Mouse (Mus musculus) myocyte (in vitro differentiated cells): ENCODE measurements around the gene Triobp.

Experiments used
- CEBPB ChIP-seq: IDR thresholded peaks from 2 replicates; pipeline ENCODE4 v1.6.1; 2011; ENCODE audit warnings: mild to moderate bottlenecking, moderate library complexity; ENCODE audit not compliant: poor library complexity, insufficient read depth, severe bottlenecking
- E2F4 ChIP-seq: IDR thresholded peaks from one replicate; pipeline ENCODE4 v1.6.1; 2011; ENCODE audit warnings: mild to moderate bottlenecking, control low read depth, moderate library complexity; ENCODE audit not compliant: insufficient read depth
- MAX ChIP-seq: IDR thresholded peaks from one replicate; pipeline ENCODE4 v1.6.1; 2011; ENCODE audit warnings: low read depth, mild to moderate bottlenecking, control low read depth
- MYOD1 ChIP-seq, 3 experiments: IDR thresholded peaks; one replicate each; pipeline ENCODE4 v1.6.1; 2011; ENCODE audit warnings: control low read depth in 2 of 3, low read depth in 2 of 3, mild to moderate bottlenecking in 2 of 3, moderate library complexity in 1 of 3; ENCODE audit not compliant: insufficient read length in 2 of 3, control insufficient read depth in 1 of 3
- MYOG ChIP-seq, 3 experiments: IDR thresholded peaks; one replicate each; pipeline ENCODE4 v1.6.1; 2011; ENCODE audit warnings: control low read depth in 2 of 3, low read depth in 2 of 3, mild to moderate bottlenecking in 2 of 3; ENCODE audit not compliant: insufficient read length in 2 of 3, control insufficient read depth in 1 of 3, insufficient read depth in 1 of 3
- POLR2A ChIP-seq: IDR thresholded peaks from one replicate; pipeline ENCODE4 v1.6.1; 2011; ENCODE audit warnings: low read depth, mild to moderate bottlenecking, control low read depth, moderate library complexity; ENCODE audit not compliant: insufficient read length
- POLR2AphosphoS2 ChIP-seq: IDR thresholded peaks from one replicate; pipeline ENCODE4 v1.6.1; 2011; ENCODE audit warnings: low read depth, control low read depth; ENCODE audit not compliant: insufficient read length
- TCF12 ChIP-seq: IDR thresholded peaks from one replicate; pipeline ENCODE4 v1.6.1; 2011; ENCODE audit warnings: mild to moderate bottlenecking, control low read depth; ENCODE audit not compliant: poor library complexity, insufficient read depth, severe bottlenecking
- TCF3 ChIP-seq: IDR thresholded peaks from one replicate; pipeline ENCODE4 v1.6.1; 2011; ENCODE audit warnings: low read depth, control low read depth; ENCODE audit not compliant: insufficient read length
- USF1 ChIP-seq: IDR thresholded peaks from one replicate; pipeline ENCODE4 v1.6.1; 2011; ENCODE audit warnings: low read depth, mild to moderate bottlenecking, control low read depth, moderate library complexity

GRCm38 (mm10) chr15:78989152-78990092 is 41.9 kb downstream of the Triobp start:
- TF ChIP-seq E2F4 (no peak), TCF3 (no peak), POLR2A (no peak), MYOD1 (IDR thresholded peaks at IDR 0.05; ENCODE audit: control insufficient read depth in 1 of 3, insufficient read length in 2 of 3, low read depth in 2 of 3) (no peak), MAX (no peak), MYOG (IDR thresholded peaks at IDR 0.05; ENCODE audit: control insufficient read depth in 1 of 3, insufficient read depth in 1 of 3, insufficient read length in 2 of 3, low read depth in 2 of 3) (no peak), USF1 (no peak), TCF12 (no peak), CEBPB (no peak), POLR2AphosphoS2 (no peak)
